Mouse (Mus musculus): ENCODE data around the gene Fam205a3.
"Not testable (repeated sequence)": the region's sequence is repeated elsewhere in the genome, so short reads cannot be mapped to it uniquely, and the experiment has no call there.

The Fam205a3 gene

DNA sequence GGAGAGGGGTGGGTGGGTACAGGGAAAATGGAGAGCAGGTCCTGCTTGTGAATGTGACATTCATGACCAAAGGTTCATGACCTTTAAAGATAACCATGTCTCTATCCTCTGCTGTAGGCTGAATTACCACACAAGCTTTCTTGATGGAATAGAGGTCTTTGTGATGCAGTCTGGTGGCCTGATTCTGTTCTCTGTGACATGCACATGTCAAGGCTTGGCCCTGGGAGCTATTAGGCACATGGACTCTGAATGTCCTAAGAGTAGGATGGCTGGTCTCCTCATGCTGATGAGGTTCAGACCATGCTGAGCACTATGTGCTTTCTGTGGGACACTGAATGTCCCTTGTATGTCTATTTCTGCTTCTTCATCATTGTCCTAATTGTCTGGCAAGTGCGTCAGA, at the start of gene Fam205a3:
Gene Fam205a3 (plus strand): TSS at position 301 of the 400 bp plus-strand sequence.
- not testable (repeated sequence) for DNase-seq (ENCODE audit: low read depth)

- DNase-seq (ENCODE audit: low read depth), result not testable (repeated sequence)
Measured at GRCm38 (mm10) chr4:42293967-42294366, 24.2 kb upstream of the Fam205a3 start, which contains the start of gene Gm21953. Gm21953 (plus strand) TSS chr4:42294267.

All from 416B (cell line).